Mouse (Mus musculus) lung, postnatal 25 days (tissue): ENCODE results near the gene Golga7b.

Experiments
- DNase-seq: peaks from one replicate; pipeline ENCODE4 v3.0.0; 2022; ENCODE audit warnings: low spot score

The Golga7b gene

GRCm38 (mm10) chr19:42247519-42247918, at the start of gene Golga7b:
Gene Golga7b (plus strand): TSS chr19:42247574.
- DNase-seq: no peak

GRCm38 (mm10) chr19:42198026-42198425, 49.3 kb upstream of the Golga7b start:
- no peak for DNase-seq

DNA sequence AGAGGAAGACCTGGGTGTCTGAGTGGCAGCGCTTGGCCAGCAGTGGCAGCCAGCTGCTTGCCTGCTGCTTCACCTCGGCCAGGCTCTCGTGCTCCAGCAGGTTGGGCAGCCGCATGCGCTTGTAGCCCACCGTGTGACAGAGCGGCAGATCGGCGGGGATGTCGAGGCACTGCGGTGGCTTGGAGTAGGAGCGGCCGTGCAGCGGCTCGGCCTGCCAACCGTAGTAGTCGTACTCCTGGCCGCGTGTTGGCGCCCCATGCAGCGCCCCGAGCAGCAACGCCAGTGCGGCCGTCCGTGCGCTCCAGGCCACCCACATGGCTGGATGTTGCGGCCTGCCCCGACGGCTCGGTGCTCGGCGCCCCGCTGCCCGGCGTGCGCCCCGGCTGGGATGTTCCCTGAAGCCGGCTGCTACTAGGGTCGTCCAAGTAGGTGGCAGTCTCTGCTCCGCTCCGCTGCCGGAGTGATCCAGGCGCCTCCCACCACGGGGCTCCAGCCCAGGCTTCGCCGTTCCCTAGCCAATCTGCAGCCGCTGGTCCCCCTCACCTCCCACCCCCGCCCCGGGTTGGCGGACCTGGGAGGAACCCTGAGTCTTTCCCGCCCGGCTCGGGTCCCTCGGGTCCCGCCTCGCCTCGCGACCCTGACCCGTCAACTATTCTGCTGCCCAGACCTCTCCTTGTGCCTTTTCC, 45.5 kb upstream of the Golga7b start, which contains the start of gene Sfrp5:
Sfrp5 (minus strand) TSS at position 557 of the 686 bp plus-strand sequence.
- DNase-seq: no peak

GRCm38 (mm10) chr19:42202467-42202866, 44.9 kb upstream of the Golga7b start:
- DNase-seq: no peak

DNA sequence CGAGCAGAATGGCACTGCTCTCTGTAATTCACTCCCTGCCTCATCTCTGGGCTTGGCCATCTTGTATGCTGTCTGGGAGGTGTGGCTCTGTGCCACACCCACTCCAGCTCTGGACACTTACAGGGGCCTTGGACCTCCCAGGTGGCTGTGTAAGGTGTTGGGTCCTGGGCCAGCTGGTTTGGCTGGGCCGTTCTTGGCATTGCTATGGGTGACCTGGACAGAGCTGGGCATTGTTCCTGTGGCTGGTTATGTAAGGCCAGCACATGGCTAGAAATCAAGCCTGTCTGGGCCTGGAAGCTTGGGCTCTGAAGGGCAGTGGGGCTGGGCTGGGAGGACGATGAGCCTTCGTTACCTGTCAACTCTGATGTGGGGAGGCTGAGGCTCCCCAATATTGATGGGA, 43.1 kb upstream of the Golga7b start:
- no peak for DNase-seq

- DNase-seq: no peak
Measured at GRCm38 (mm10) chr19:42205201-42205600, 42.2 kb upstream of the Golga7b start.

DNA sequence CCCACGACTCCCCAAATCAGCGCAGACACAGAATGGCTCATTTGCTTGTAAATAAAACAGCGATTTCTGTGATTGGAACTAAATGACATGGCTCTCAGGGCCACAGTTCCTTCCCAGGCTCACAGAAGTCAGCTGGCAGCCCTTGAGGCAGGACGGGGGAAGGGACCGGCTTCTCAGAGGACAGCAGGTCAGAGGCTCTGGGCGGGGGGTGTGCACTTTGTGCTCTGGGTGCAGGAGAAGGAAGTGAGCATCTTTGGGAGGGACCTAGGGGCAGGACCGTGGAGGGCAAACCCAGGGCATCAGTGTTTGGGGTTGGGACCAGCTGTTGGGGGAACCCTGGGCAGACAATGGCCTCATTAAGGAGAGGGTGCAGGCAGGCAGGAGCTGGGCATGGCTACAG, 37.9 kb upstream of the Golga7b start:
- DNase-seq: no peak

- DNase-seq: no peak
Measured at GRCm38 (mm10) chr19:42209976-42210375, 37.4 kb upstream of the Golga7b start.

GRCm38 (mm10) chr19:42211936-42212335, 35.4 kb upstream of the Golga7b start:
- no peak for DNase-seq

- DNase-seq: no peak
Measured at GRCm38 (mm10) chr19:42214601-42215000, 32.8 kb upstream of the Golga7b start.

DNA sequence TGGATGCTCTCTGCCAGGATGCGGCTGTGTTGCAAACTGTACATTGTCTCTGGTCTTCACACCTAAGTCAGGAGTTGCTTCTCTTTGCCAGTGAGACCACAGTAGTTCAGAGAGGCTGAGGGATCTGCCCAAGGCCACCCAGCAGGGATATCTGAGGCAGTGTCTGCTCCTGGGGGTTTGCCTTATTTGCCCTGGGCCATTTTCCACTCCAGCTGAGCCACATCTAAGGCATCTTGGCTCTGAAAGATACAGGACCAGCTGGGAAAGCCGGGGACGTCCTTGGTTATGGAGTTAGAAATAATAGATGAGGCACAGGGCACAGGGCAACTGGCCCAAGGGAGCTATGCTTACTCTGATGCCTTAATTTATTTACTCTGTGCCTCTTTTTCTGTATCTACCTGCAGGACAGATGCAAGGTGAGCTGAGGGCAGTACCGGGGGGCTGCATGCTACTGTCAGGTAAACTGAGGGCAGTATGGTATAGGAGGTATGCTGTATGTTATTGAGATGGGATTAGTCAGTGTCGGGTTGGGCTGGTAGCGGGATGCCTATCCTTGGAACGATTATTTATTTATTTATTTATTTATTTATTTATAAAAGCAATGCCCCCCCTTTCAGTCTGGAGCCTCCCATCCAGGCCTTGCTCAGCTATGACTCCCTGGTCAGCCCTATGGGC, 30.5 kb upstream of the Golga7b start:
- no peak for DNase-seq

DNA sequence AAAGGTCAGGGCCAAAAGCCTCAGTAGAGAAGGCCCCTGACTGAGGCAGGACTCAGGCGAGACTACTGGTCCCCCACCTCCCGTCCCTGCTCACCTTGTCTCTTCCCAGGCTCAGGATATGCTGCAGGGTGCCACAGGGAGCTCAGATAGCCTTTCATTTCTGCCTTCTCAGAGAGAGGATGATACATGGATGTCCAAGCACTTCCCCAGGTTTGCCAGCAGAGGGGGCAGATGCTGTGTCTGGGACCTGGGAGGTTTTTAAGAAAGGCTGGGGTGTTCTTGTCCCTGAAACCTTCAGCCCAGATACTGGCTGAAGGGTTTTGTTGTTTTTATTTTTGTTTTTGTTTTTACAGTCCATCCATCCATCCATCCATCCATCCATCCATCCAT, 30.0 kb upstream of the Golga7b start:
- DNase-seq: no peak

- no peak for DNase-seq
Measured at GRCm38 (mm10) chr19:42226451-42226850, 20.9 kb upstream of the Golga7b start.

DNA sequence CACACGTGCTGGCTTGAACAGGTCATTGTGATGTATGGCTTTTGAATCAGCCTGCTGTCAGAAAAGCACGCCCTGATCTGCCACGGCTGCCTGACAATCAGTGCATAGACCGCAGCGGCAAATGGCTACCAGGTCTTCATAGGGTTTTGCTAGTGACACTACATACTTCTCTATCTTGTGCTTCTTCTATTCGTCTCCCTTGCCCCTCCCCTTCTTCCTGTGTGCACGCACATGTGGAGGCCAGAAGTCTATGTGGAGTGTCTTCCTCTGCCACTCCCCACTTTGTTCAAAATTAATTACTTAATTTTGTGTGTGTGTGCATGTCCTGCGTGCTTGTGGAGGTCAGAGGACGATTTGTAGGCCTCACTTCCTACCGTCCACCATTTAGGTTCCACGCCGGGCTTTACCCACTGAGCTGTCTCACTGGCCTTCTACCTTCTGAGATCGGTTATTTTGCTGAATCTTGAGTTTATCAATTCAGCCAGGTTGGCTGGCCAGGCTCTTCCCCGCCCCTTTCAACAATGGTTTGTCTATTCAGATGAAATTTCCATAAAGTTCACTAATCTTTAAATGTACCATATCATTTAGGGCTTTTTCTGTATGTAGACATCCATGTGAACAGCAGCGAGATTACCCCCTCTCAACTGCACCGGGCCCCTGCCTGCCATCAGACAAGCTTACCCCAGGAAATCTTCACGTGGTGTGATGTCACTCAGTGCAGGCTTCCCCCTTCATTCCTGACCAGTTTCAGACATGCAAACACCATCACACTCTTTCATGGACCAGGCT, 17.7 kb upstream of the Golga7b start:
- no peak for DNase-seq

DNA sequence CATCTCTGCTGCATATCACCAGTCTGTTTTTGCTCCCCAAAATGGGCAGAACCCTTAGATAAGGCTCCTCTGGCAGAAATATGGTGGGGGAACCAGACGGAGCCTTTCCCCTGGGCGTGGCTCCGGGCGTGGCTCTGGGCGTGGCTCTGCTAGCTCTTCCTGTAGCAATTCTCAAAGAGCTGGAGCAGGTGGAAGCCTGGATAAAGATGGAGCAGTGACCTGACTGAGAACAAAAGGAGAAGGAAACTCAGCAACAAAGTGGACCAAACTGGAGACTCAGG, 17.1 kb upstream of the Golga7b start:
- no peak for DNase-seq

GRCm38 (mm10) chr19:42230986-42231385, 16.4 kb upstream of the Golga7b start:
- DNase-seq: no peak

DNA sequence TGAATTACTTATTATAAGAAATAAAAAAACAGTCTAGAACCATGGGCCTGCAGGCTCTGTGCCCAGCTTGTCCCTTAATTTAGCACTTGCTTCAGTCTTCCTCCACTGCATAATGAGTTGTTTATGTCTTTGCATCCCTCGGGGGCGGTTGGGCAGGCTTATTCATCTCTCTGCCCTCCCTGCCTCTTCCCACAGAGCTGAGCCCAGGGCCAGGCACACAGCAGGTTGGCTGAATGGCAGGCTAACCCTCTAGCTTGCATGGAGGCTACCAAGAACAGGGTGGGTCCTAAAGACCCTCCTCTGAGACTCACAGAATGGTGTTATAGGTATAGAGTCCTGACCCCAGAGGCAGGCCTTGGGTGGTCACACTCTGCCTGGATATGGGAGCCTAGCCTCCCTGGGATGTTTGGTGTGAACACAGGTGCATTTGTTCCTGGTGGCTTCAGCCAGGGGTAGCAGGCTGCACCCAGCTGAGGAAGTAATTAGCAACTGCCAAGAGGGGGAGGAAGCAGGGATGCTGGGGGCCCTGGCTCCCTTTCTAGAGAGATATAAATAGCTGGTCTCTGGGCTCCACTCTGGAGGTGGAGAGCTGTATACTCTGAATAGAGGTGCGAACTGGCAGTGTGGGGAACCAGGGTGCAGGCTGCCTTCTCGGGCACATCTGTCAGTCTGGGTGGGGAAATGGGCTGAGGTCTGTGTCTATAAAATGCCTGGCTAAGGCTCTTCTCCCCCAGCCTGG, 9.6 kb upstream of the Golga7b start:
- no peak for DNase-seq

- no peak for DNase-seq
Measured at GRCm38 (mm10) chr19:42238341-42238715, 9.0 kb upstream of the Golga7b start.

GRCm38 (mm10) chr19:42240881-42241280, 6.5 kb upstream of the Golga7b start:
- DNase-seq: no peak

- DNase-seq: no peak
Measured at GRCm38 (mm10) chr19:42243401-42243800, 4.0 kb upstream of the Golga7b start.

GRCm38 (mm10) chr19:42246626-42247025, 748 bp upstream of the Golga7b start:
- no peak for DNase-seq
